ENCODE assay signal across 26 mouse cellular contexts in genomic region chr12:119159254-119159933, GRCm38 (mm10).
DNase-seq lines count a peak whose midpoint lies in the region; ATAC-seq lines count a peak whose summit lies in the region.
"Had no signal": no experiment of that assay in that cellular context is flagged by ENCODE, and none has a peak within 500 bp of the region (broad histone marks: within the 10 kb centered on the region; RNA-seq: fewer than 3 reads in every experiment).

No protein-coding gene starts in this region.

- H3K9ac ChIP-seq in midbrain, embryonic 12.5 days (replicated peaks) = no peak overlapping the region
- H3K9ac ChIP-seq in midbrain, embryonic 14.5 days (replicated peaks; ENCODE audit: low read length) = no peak overlapping the region
- H3K9ac ChIP-seq in liver, embryonic 11.5 days (ENCODE audit: low read depth, low read length) = no peak overlapping the region
- H3K9ac ChIP-seq: forebrain, embryonic 13.5 days; heart, embryonic 12.5 days; heart, embryonic 15.5 days; hindbrain, embryonic 12.5 days; hindbrain, embryonic 15.5 days had no signal

- H3K9me3 ChIP-seq in midbrain, embryonic 12.5 days = no peaks in the 10 kb centered on the region
- no peaks in the 10 kb centered on the region for H3K9me3 ChIP-seq in midbrain, embryonic 10.5 days (replicated peaks)
- no peaks in the 10 kb centered on the region for H3K9me3 ChIP-seq in midbrain, embryonic 14.5 days (ENCODE audit: control insufficient read depth, low read length)
- no peaks in the 10 kb centered on the region for H3K9me3 ChIP-seq in liver, embryonic 11.5 days (ENCODE audit: control insufficient read depth, low read length)
- H3K9me3 ChIP-seq: forebrain, embryonic 10.5 days; forebrain, embryonic 13.5 days; heart, embryonic 12.5 days; heart, embryonic 15.5 days; hindbrain, embryonic 12.5 days; hindbrain, embryonic 15.5 days had no signal

- peak; percentile 11 for DNase-seq in embryo, embryonic 10.5 days (ENCODE audit: low spot score)
- no peak for DNase-seq in embryo, embryonic 9.5 days (ENCODE audit: extremely low spot score)
- no peak for DNase-seq in midbrain, embryonic 10.5 days (ENCODE audit: low spot score)
- DNase-seq in midbrain, embryonic 14.5 days = peak; percentile 51
- no peak for DNase-seq in adrenal gland, postnatal 25 days
- no peak for DNase-seq in liver, embryonic 11.5 days (ENCODE audit: low spot score)
- DNase-seq: adrenal gland, adult 8-10 months; adrenal gland, postnatal 36 days; cerebellum, adult 11 months; cerebellum, adult 2 months; cerebellum, adult 9-11 months; cerebellum, postnatal 25 days; embryo, embryonic 11 days; gastrocnemius, postnatal 25 days; heart, adult 18-20 months; heart, postnatal 10 days; heart, postnatal 36 days had no signal

- H3K4me1 ChIP-seq in midbrain, embryonic 12.5 days = peaks cover 10% of the 10 kb centered on the region; the same call in 1 of the 2 replicates
- H3K4me1 ChIP-seq in midbrain, embryonic 10.5 days = peaks cover 18% of the 10 kb centered on the region
- peaks cover 10% of the 10 kb centered on the region for H3K4me1 ChIP-seq in midbrain, embryonic 14.5 days (ENCODE audit: control insufficient read depth, insufficient read depth, low read length)
- no peaks in the 10 kb centered on the region for H3K4me1 ChIP-seq in liver, embryonic 11.5 days (replicated peaks; ENCODE audit: control insufficient read depth, insufficient read depth, low read length)
- H3K4me1 ChIP-seq: heart, embryonic 12.5 days; hindbrain, embryonic 12.5 days had no signal

- H3K36me3 ChIP-seq in midbrain, embryonic 12.5 days = peaks cover 17% of the 10 kb centered on the region
- peaks cover 42% of the 10 kb centered on the region for H3K36me3 ChIP-seq in midbrain, embryonic 10.5 days
- H3K36me3 ChIP-seq in midbrain, embryonic 14.5 days (ENCODE audit: control insufficient read depth, insufficient read depth, low read length) = peaks cover 21% of the 10 kb centered on the region
- H3K36me3 ChIP-seq in liver, embryonic 11.5 days (ENCODE audit: control insufficient read depth, insufficient read depth, low read length) = no peaks in the 10 kb centered on the region
- H3K36me3 ChIP-seq: heart, embryonic 15.5 days had no signal

- H3K27me3 ChIP-seq in midbrain, embryonic 12.5 days = no peaks in the 10 kb centered on the region
- no peaks in the 10 kb centered on the region for H3K27me3 ChIP-seq in midbrain, embryonic 10.5 days (ENCODE audit: low read depth, poor library complexity, severe bottlenecking)
- no peaks in the 10 kb centered on the region for H3K27me3 ChIP-seq in midbrain, embryonic 14.5 days (ENCODE audit: control insufficient read depth, insufficient read depth, low read length)
- H3K27me3 ChIP-seq in liver, embryonic 11.5 days (replicated peaks; ENCODE audit: control insufficient read depth, insufficient read depth, low read length) = no peaks in the 10 kb centered on the region
- H3K27me3 ChIP-seq: forebrain, embryonic 13.5 days; heart, embryonic 12.5 days; heart, embryonic 15.5 days; hindbrain, embryonic 12.5 days; hindbrain, embryonic 15.5 days had no signal

- peak; percentile 59 for ATAC-seq in midbrain, embryonic 12.5 days (ENCODE audit: low FRiP score, low read depth)
- peak; percentile 68; the same call in 1 of the 2 replicates for ATAC-seq in midbrain, embryonic 14.5 days (ENCODE audit: low FRiP score, low TSS enrichment)
- no peak for ATAC-seq in liver, embryonic 11.5 days (replicated peaks; ENCODE audit: low FRiP score)
- ATAC-seq: activated CD4-positive, CD25-positive, alpha-beta regulatory T cell, adult 4 months; forebrain, embryonic 13.5 days; forebrain, embryonic 16.5 days had no signal

- 40% methylated on average over 4 of the region's 4 CpGs for WGBS in midbrain, embryonic 12.5 days
- 50% methylated on average over 4 of the region's 4 CpGs for WGBS in midbrain, embryonic 10.5 days
- 16% methylated on average over 4 of the region's 4 CpGs for WGBS in midbrain, embryonic 14.5 days
- WGBS in liver, embryonic 11.5 days = 63% methylated on average over 4 of the region's 4 CpGs

- no peak overlapping the region for H3K4me3 ChIP-seq in midbrain, embryonic 12.5 days
- no peak overlapping the region for H3K4me3 ChIP-seq in midbrain, embryonic 10.5 days
- no peak overlapping the region for H3K4me3 ChIP-seq in midbrain, embryonic 14.5 days (replicated peaks; ENCODE audit: low read depth, low read length)
- H3K4me3 ChIP-seq in liver, embryonic 11.5 days (ENCODE audit: low read depth, low read length) = no peak overlapping the region
- H3K4me3 ChIP-seq: forebrain, embryonic 10.5 days; forebrain, embryonic 13.5 days; heart, embryonic 12.5 days; heart, embryonic 15.5 days; hindbrain, embryonic 12.5 days; hindbrain, embryonic 15.5 days had no signal

- H3K27ac ChIP-seq in midbrain, embryonic 12.5 days (replicated peaks) = no peak overlapping the region
- no peak overlapping the region for H3K27ac ChIP-seq in midbrain, embryonic 10.5 days (replicated peaks)
- no peak overlapping the region for H3K27ac ChIP-seq in midbrain, embryonic 14.5 days (replicated peaks; ENCODE audit: low read depth, low read length)
- H3K27ac ChIP-seq in liver, embryonic 11.5 days (ENCODE audit: low read depth, low read length) = no peak overlapping the region
- H3K27ac ChIP-seq: forebrain, embryonic 10.5 days; forebrain, embryonic 13.5 days; heart, embryonic 15.5 days; hindbrain, embryonic 12.5 days; hindbrain, embryonic 15.5 days had no signal

- no peak overlapping the region for H3K4me2 ChIP-seq in midbrain, embryonic 12.5 days (replicated peaks)
- H3K4me2 ChIP-seq in midbrain, embryonic 14.5 days (ENCODE audit: low read length) = no peak overlapping the region
- no peak overlapping the region for H3K4me2 ChIP-seq in liver, embryonic 11.5 days
- H3K4me2 ChIP-seq: forebrain, embryonic 13.5 days; heart, embryonic 12.5 days; heart, embryonic 15.5 days; hindbrain, embryonic 12.5 days; hindbrain, embryonic 15.5 days had no signal

Comparison
In these comparisons a context has a peak if more than half of its experiments do, and no peak if none do; other contexts are left out.
1. DNase-seq: peak in embryo, embryonic 10.5 days (single experiment) and midbrain, embryonic 14.5 days (single experiment); none in embryo, embryonic 9.5 days (single experiment), midbrain, embryonic 10.5 days (single experiment), adrenal gland, postnatal 25 days (single experiment) and liver, embryonic 11.5 days (single experiment).